Mouse (Mus musculus): Measurements from ENCODE around the gene Igf2bp1.
"Not testable (repeated sequence)": the region's sequence is repeated elsewhere in the genome, so short reads cannot be mapped to it uniquely, and the experiment has no call there.

The Igf2bp1 gene

GRCm38 (mm10) chr11:95957407-95957806, 48.3 kb downstream of the Igf2bp1 start:
- DNase-seq = no peak

- no peak for DNase-seq
Measured at GRCm38 (mm10) chr11:95953313-95953712, 52.4 kb downstream of the Igf2bp1 start.

GRCm38 (mm10) chr11:95945838-95946472, 59.8 kb downstream of the Igf2bp1 start:
- no peak for DNase-seq

- no peak for DNase-seq
Measured at GRCm38 (mm10) chr11:95939828-95940507, 65.8 kb downstream of the Igf2bp1 start.

GRCm38 (mm10) chr11:95936409-95936808, 69.3 kb downstream of the Igf2bp1 start:
- no peak for DNase-seq

- not testable (repeated sequence) for DNase-seq
Measured at GRCm38 (mm10) chr11:95932168-95932567, 73.6 kb downstream of the Igf2bp1 start.

- no peak for DNase-seq
Measured at GRCm38 (mm10) chr11:95926398-95926797, 79.3 kb downstream of the Igf2bp1 start.

- DNase-seq = no peak
Measured at GRCm38 (mm10) chr11:95925976-95926375, 79.8 kb downstream of the Igf2bp1 start.

- no peak for DNase-seq
Measured at GRCm38 (mm10) chr11:95924215-95924614, 81.5 kb downstream of the Igf2bp1 start.

- DNase-seq = not testable (repeated sequence)
Measured at GRCm38 (mm10) chr11:95923477-95923876, 82.3 kb downstream of the Igf2bp1 start.

GRCm38 (mm10) chr11:95921991-95922621, 83.6 kb downstream of the Igf2bp1 start:
- DNase-seq = no peak

GRCm38 (mm10) chr11:95916426-95916825, 89.3 kb downstream of the Igf2bp1 start:
- DNase-seq = no peak

GRCm38 (mm10) chr11:95915006-95915710, 90.6 kb downstream of the Igf2bp1 start:
- DNase-seq = no peak

GRCm38 (mm10) chr11:95914571-95914991, 91.2 kb downstream of the Igf2bp1 start, which contains the start of gene B4galnt2:
TSS of gene B4galnt2 (minus strand) at chr11:95914891.
- DNase-seq = no peak

- no peak for DNase-seq
Measured at GRCm38 (mm10) chr11:95913959-95914566, 91.7 kb downstream of the Igf2bp1 start.

GRCm38 (mm10) chr11:95911579-95911978, 94.2 kb downstream of the Igf2bp1 start:
- DNase-seq = no peak

- no peak for DNase-seq
Measured at GRCm38 (mm10) chr11:95907805-95908524, 97.8 kb downstream of the Igf2bp1 start.
